Mouse (Mus musculus): ENCODE results near the gene Kcnab2. TPM values are rescaled to one million over a fixed set of nuclear protein-coding genes. Genes with fewer than 3 reads are reported as not detected.

Gene Kcnab2
- total and polyA plus RNA-seq, 3 experiments, result 82.9 to 118 TPM; not detected in 1

DNA sequence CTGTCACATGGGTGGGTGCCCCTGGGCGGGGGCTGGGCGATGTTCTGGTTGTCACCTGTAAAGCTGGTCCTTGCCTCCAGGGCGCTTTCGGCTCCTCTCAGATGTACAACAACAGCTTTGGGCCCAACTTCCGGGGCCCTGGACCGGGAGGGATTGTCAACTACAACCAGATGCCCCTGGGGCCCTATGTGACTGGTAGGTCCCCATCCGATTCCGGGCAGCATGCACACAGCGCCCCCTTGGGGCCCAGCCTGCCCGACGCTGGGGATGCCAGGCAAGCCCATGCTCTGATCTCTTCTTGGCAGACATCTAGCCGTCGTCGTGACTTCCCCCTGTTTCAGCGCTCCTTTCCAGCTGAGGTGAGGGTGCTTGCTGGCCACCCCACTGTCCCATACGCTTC is 92.0 kb downstream of the Kcnab2 start:
- no peak overlapping the region for H3K4me3 ChIP-seq (ENCODE audit: control insufficient read depth in 1 of 2, insufficient read depth in 1 of 2, low read depth in 2 of 2, low read length in 2 of 2)
- no peaks in the 10 kb centered on the region for H3K27me3 ChIP-seq (ENCODE audit: control insufficient read depth in 1 of 2, insufficient read depth in 2 of 2, low read length in 2 of 2)
- H3K4me1 ChIP-seq (ENCODE audit: control insufficient read depth in 1 of 2, insufficient read depth in 2 of 2, low read length in 2 of 2), result no peaks in the 10 kb centered on the region
- peak; percentile 22 for DNase-seq (ENCODE audit: low read depth, low spot score)
- peak; percentile 44; the same call in 1 of the 2 replicates for TF ChIP-seq SMC3 (IDR thresholded peaks at IDR 0.05; ENCODE audit: low read depth, low read length)
- TF ChIP-seq MYB (IDR thresholded peaks at IDR 0.05; ENCODE audit: low read depth, low read length), result no peak
- peak; percentile 29 to 73 (median 63); a peak in 5 of 6 replicates for TF ChIP-seq CTCF (IDR thresholded peaks at IDR 0.05 in 2 of 3, conservative IDR thresholded peaks at IDR 0.05 in 1 of 3; ENCODE audit: control insufficient read depth in 1 of 3, insufficient read depth in 1 of 3, low read depth in 2 of 3, low read length in 3 of 3, poor library complexity in 1 of 3, severe bottlenecking in 1 of 3)
- peak; percentile 48 for TF ChIP-seq RAD21 (IDR thresholded peaks at IDR 0.05; ENCODE audit: low read depth, low read length)
- no peaks in the 10 kb centered on the region for H3K9me3 ChIP-seq (replicated peaks; ENCODE audit: insufficient read depth, low read length)
- no peak overlapping the region for H3K27ac ChIP-seq (ENCODE audit: control insufficient read depth, low read depth, low read length)
- H3K36me3 ChIP-seq (ENCODE audit: control insufficient read depth in 1 of 2, insufficient read depth in 2 of 2, low read length in 2 of 2), result no peaks in the 10 kb centered on the region
- no peak overlapping the region for H3K9ac ChIP-seq (ENCODE audit: control insufficient read depth, low read depth, low read length, poor library complexity, severe bottlenecking)
- no peaks in the 10 kb centered on the region for H3K79me2 ChIP-seq (ENCODE audit: control insufficient read depth, insufficient read depth, low read length, poor library complexity)

DNA sequence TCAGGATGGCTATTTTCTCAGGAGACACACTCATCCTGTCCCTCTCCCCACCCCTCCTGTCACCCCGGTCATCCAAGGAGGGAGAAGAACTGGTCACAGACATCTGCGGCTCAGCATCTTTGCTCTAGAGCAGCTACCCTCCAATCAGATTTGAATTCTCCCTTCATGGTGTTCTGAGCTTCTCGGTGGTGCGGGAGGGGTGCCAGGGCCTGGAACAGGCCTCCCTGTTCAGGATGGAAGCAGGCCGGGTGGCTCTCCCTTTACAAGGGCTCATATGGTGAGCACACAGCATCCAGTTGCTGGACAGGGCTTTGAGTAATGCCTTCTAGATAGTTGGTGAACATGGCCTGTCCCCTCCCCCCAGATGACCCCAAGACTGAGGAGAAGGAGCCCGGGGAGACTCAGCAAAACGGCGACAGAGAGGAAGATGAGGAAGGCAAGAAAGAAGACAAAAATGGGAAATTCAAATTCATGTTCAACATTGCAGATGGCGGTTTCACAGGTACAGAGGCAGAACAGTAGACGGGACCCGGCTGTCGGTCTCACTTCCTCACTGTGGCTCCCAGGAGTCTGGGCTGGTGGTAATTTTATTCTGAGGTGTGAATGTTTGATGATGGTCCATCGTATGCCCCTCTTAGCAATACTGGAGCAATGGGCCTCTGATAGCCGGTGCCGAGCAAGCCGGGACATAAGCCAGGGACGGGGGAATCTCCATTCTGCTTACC is 95.0 kb downstream of the Kcnab2 start:
- Histone ChIP-seq H3K27ac (ENCODE audit: control insufficient read depth, low read depth, low read length) (no peak overlapping the region), H3K4me3 (ENCODE audit: control insufficient read depth in 1 of 2, insufficient read depth in 1 of 2, low read depth in 2 of 2, low read length in 2 of 2) (no peak overlapping the region), H3K27me3 (ENCODE audit: control insufficient read depth in 1 of 2, insufficient read depth in 2 of 2, low read length in 2 of 2) (no peaks in the 10 kb centered on the region), H3K9ac (ENCODE audit: control insufficient read depth, low read depth, low read length, poor library complexity, severe bottlenecking) (no peak overlapping the region), H3K4me1 (ENCODE audit: control insufficient read depth in 1 of 2, insufficient read depth in 2 of 2, low read length in 2 of 2) (no peaks in the 10 kb centered on the region), H3K79me2 (ENCODE audit: control insufficient read depth, insufficient read depth, low read length, poor library complexity) (no peaks in the 10 kb centered on the region), H3K36me3 (ENCODE audit: control insufficient read depth in 1 of 2, insufficient read depth in 2 of 2, low read length in 2 of 2) (no peaks in the 10 kb centered on the region), H3K9me3 (replicated peaks; ENCODE audit: insufficient read depth, low read length) (no peaks in the 10 kb centered on the region)
- no peak for DNase-seq (ENCODE audit: low read depth, low spot score)
- TF ChIP-seq E2F4 (IDR thresholded peaks at IDR 0.05; ENCODE audit: borderline replicate concordance, low read depth, low read length), result no peak
- no peak for TF ChIP-seq NELFE (IDR thresholded peaks at IDR 0.05; ENCODE audit: low read depth, low read length)
- TF ChIP-seq ELF1 (IDR thresholded peaks at IDR 0.05; ENCODE audit: low read depth, low read length), result no peak
- TF ChIP-seq NRF1 (IDR thresholded peaks at IDR 0.05; ENCODE audit: insufficient read depth, low read depth, low read length, poor library complexity, severe bottlenecking), result no peak
- no peak for TF ChIP-seq TBP (IDR thresholded peaks at IDR 0.05; ENCODE audit: low read depth, low read length)
- TF ChIP-seq CHD1 (IDR thresholded peaks at IDR 0.05; ENCODE audit: low read depth, low read length), result no peak
- TF ChIP-seq MAX (IDR thresholded peaks at IDR 0.05; ENCODE audit: low read length), result no peak
- TF ChIP-seq USF1 (IDR thresholded peaks at IDR 0.05; ENCODE audit: low read depth, low read length), result no peak
- no peak for TF ChIP-seq GABPA (IDR thresholded peaks at IDR 0.05; ENCODE audit: low read depth, low read length)
- no peak for TF ChIP-seq MXI1 (IDR thresholded peaks at IDR 0.05; ENCODE audit: low read depth, low read length)
- TF ChIP-seq ZNF384 (IDR thresholded peaks at IDR 0.05; ENCODE audit: low read depth, low read length), result no peak
